Mouse (Mus musculus): Measurements from ENCODE around the gene Fam170b. TPM values are rescaled to one million over a fixed set of nuclear protein-coding genes. Genes with fewer than 3 reads are reported as not detected.

Gene Fam170b
- polyA plus RNA-seq, 1 experiment = not detected

GRCm38 (mm10) chr14:32836191-32836590 lies 2.4 kb downstream of the Fam170b start:
- Histone ChIP-seq H3K27ac (ENCODE audit: control insufficient read depth, insufficient read depth, low read length) (no peak overlapping the region), H3K4me3 (ENCODE audit: control insufficient read depth, insufficient read depth, low read length) (no peak overlapping the region), H3K27me3 (ENCODE audit: control insufficient read depth, insufficient read depth, low read length) (no peaks in the 10 kb centered on the region), H3K4me1 (replicated peaks; ENCODE audit: control insufficient read depth, insufficient read depth, low read length) (no peaks in the 10 kb centered on the region), H3K36me3 (ENCODE audit: control insufficient read depth, insufficient read depth, low read length) (no peaks in the 10 kb centered on the region)
- TF ChIP-seq POLR2A (IDR thresholded peaks at IDR 0.05; ENCODE audit: control insufficient read depth, extremely low read depth, insufficient read depth, low read length, poor library complexity) = no peak
- no peak for TF ChIP-seq CTCF (IDR thresholded peaks at IDR 0.05; ENCODE audit: borderline replicate concordance, control insufficient read depth, extremely low read depth, insufficient read depth, low read length, poor library complexity)
- 97% methylated on average over 11 of the region's 11 CpGs for WGBS
- DNase-seq = no peak

- TF ChIP-seq POLR2A (IDR thresholded peaks at IDR 0.05; ENCODE audit: control insufficient read depth, extremely low read depth, insufficient read depth, low read length, poor library complexity) (no peak), CTCF (IDR thresholded peaks at IDR 0.05; ENCODE audit: borderline replicate concordance, control insufficient read depth, extremely low read depth, insufficient read depth, low read length, poor library complexity) (no peak)
- DNase-seq = no peak
- H3K4me3 ChIP-seq (ENCODE audit: control insufficient read depth, insufficient read depth, low read length) = no peak overlapping the region
- H3K27ac ChIP-seq (ENCODE audit: control insufficient read depth, insufficient read depth, low read length) = no peak overlapping the region
- no peaks in the 10 kb centered on the region for H3K27me3 ChIP-seq (ENCODE audit: control insufficient read depth, insufficient read depth, low read length)
- no peaks in the 10 kb centered on the region for H3K4me1 ChIP-seq (replicated peaks; ENCODE audit: control insufficient read depth, insufficient read depth, low read length)
- no peaks in the 10 kb centered on the region for H3K36me3 ChIP-seq (ENCODE audit: control insufficient read depth, insufficient read depth, low read length)
These were observed 8.3 kb downstream of the Fam170b start for GRCm38 (mm10) chr14:32842052-32842451.

GRCm38 (mm10) chr14:32854059-32854458 lies 20.3 kb downstream of the Fam170b start:
- WGBS = 91% methylated on average over 4 of the region's 4 CpGs
- H3K4me3 ChIP-seq (ENCODE audit: control insufficient read depth, insufficient read depth, low read length) = no peak overlapping the region
- no peak for TF ChIP-seq POLR2A (IDR thresholded peaks at IDR 0.05; ENCODE audit: control insufficient read depth, extremely low read depth, insufficient read depth, low read length, poor library complexity)
- TF ChIP-seq CTCF (IDR thresholded peaks at IDR 0.05; ENCODE audit: borderline replicate concordance, control insufficient read depth, extremely low read depth, insufficient read depth, low read length, poor library complexity) = no peak
- H3K27ac ChIP-seq (ENCODE audit: control insufficient read depth, insufficient read depth, low read length) = no peak overlapping the region
- no peak for DNase-seq
- H3K27me3 ChIP-seq (ENCODE audit: control insufficient read depth, insufficient read depth, low read length) = peaks cover 4% of the 10 kb centered on the region; the same call in 1 of the 2 replicates
- H3K4me1 ChIP-seq (replicated peaks; ENCODE audit: control insufficient read depth, insufficient read depth, low read length) = no peaks in the 10 kb centered on the region
- H3K36me3 ChIP-seq (ENCODE audit: control insufficient read depth, insufficient read depth, low read length) = no peaks in the 10 kb centered on the region

- Histone ChIP-seq H3K27me3 (ENCODE audit: control insufficient read depth, insufficient read depth, low read length) (peaks cover 4% of the 10 kb centered on the region; the same call in 1 of the 2 replicates), H3K36me3 (ENCODE audit: control insufficient read depth, insufficient read depth, low read length) (no peaks in the 10 kb centered on the region), H3K4me3 (ENCODE audit: control insufficient read depth, insufficient read depth, low read length) (no peak overlapping the region), H3K4me1 (replicated peaks; ENCODE audit: control insufficient read depth, insufficient read depth, low read length) (no peaks in the 10 kb centered on the region), H3K27ac (ENCODE audit: control insufficient read depth, insufficient read depth, low read length) (no peak overlapping the region)
- 44% methylated on average over 5 of the region's 5 CpGs for WGBS
- TF ChIP-seq POLR2A (IDR thresholded peaks at IDR 0.05; ENCODE audit: control insufficient read depth, extremely low read depth, insufficient read depth, low read length, poor library complexity) (no peak), CTCF (IDR thresholded peaks at IDR 0.05; ENCODE audit: borderline replicate concordance, control insufficient read depth, extremely low read depth, insufficient read depth, low read length, poor library complexity) (no peak)
- DNase-seq = no peak
These were observed 22.5 kb downstream of the Fam170b start for GRCm38 (mm10) chr14:32856246-32856645.

GRCm38 (mm10) chr14:32856681-32857328 lies 23.0 kb downstream of the Fam170b start, which contains the start of gene Vstm4:
Vstm4 (plus strand) TSS chr14:32856756.
- Histone ChIP-seq H3K27ac (ENCODE audit: control insufficient read depth, insufficient read depth, low read length) (no peak within 1 kb of the TSS), H3K4me1 (replicated peaks; ENCODE audit: control insufficient read depth, insufficient read depth, low read length) (no peaks in the 10 kb centered on the region), H3K36me3 (ENCODE audit: control insufficient read depth, insufficient read depth, low read length) (no peaks in the 10 kb centered on the region), H3K27me3 (ENCODE audit: control insufficient read depth, insufficient read depth, low read length) (peaks cover 4% of the 10 kb centered on the region; the same call in 1 of the 2 replicates), H3K4me3 (ENCODE audit: control insufficient read depth, insufficient read depth, low read length) (no peak within 1 kb of the TSS)
- TF ChIP-seq CTCF (IDR thresholded peaks at IDR 0.05; ENCODE audit: borderline replicate concordance, control insufficient read depth, extremely low read depth, insufficient read depth, low read length, poor library complexity) (no peak), POLR2A (IDR thresholded peaks at IDR 0.05; ENCODE audit: control insufficient read depth, extremely low read depth, insufficient read depth, low read length, poor library complexity) (no peak)
- no peak for DNase-seq
- WGBS = 4% methylated on average over 68 of the region's 68 CpGs

- Histone ChIP-seq H3K4me3 (ENCODE audit: control insufficient read depth, insufficient read depth, low read length) (no peak overlapping the region), H3K4me1 (replicated peaks; ENCODE audit: control insufficient read depth, insufficient read depth, low read length) (no peaks in the 10 kb centered on the region), H3K27me3 (ENCODE audit: control insufficient read depth, insufficient read depth, low read length) (peaks cover 4% of the 10 kb centered on the region; the same call in 1 of the 2 replicates), H3K27ac (ENCODE audit: control insufficient read depth, insufficient read depth, low read length) (no peak overlapping the region), H3K36me3 (ENCODE audit: control insufficient read depth, insufficient read depth, low read length) (no peaks in the 10 kb centered on the region)
- DNase-seq = no peak
- 89% methylated on average over 10 of the region's 10 CpGs for WGBS
- TF ChIP-seq CTCF (IDR thresholded peaks at IDR 0.05; ENCODE audit: borderline replicate concordance, control insufficient read depth, extremely low read depth, insufficient read depth, low read length, poor library complexity) (no peak), POLR2A (IDR thresholded peaks at IDR 0.05; ENCODE audit: control insufficient read depth, extremely low read depth, insufficient read depth, low read length, poor library complexity) (no peak)
These were observed 24.6 kb downstream of the Fam170b start for GRCm38 (mm10) chr14:32858361-32858760.

All from thymus, adult 2 months (tissue).